Mouse (Mus musculus): ENCODE measurements around the gene C2.

- TF ChIP-seq SRF (IDR thresholded peaks at IDR 0.05; ENCODE audit: control insufficient read depth, insufficient read length, low read depth) (no peak), POLR2A (IDR thresholded peaks at IDR 0.05; ENCODE audit: insufficient read length, low read depth) (no peak), MAX (IDR thresholded peaks at IDR 0.05; ENCODE audit: low read depth) (no peak)
These were observed 47.4 kb downstream of the C2 start for GRCm38 (mm10) chr17:34850517-34851125.

Measured in myocyte (in vitro differentiated cells).